Mouse (Mus musculus) left cerebral cortex, adult 18-20 months (tissue): ENCODE measurements around the gene Emx2. TPM values are rescaled to one million over a fixed set of nuclear protein-coding genes. Genes with fewer than 3 reads are reported as not detected.

Source experiments
- DNase-seq, 2 experiments: peaks; one replicate each; pipeline ENCODE4 v3.0.0; 2021 to 2022; ENCODE audit warnings: low spot score in 2 of 2, mixed read lengths in 1 of 2
- long read RNA-seq, 2 experiments: library from polyadenylated mRNA; stranded (forward); transcript quantifications; one replicate each; pipeline ENCODE4 v2.0.0; 2021
- total RNA-seq, 2 experiments: library from RNA; stranded (reverse); gene quantifications; 2 replicates each; pipeline ENCODE4 v1.2.3; 2021

Emx2 gene
- total RNA-seq, result 10 to 100 TPM; 11.9 to 17.1 TPM
- long read RNA-seq, experiment 1, transcript Emx2-201 (3 exons, 2,916 nt), result major isoform, 11 of 17 reads
- long read RNA-seq, experiment 1, partial matches to known transcripts, result 1 of 17 reads
- long read RNA-seq, experiment 1, other reads (novel, unspliced or antisense), result 5 of 17 reads
- long read RNA-seq, experiment 2, transcript Emx2-201 (3 exons, 2,916 nt), result major isoform, 7 of 12 reads
- long read RNA-seq, experiment 2, partial matches to known transcripts, result 1 of 12 reads
- long read RNA-seq, experiment 2, other reads (novel, unspliced or antisense), result 4 of 12 reads

GRCm38 (mm10) chr19:59457951-59458742, at the start of gene Emx2:
Emx2 (plus strand) TSS chr19:59458372.
- peak; percentile 52 to 53 for DNase-seq

- DNase-seq, result no peak
Measured at GRCm38 (mm10) chr19:59414128-59414527, 44.0 kb upstream of the Emx2 start.

DNA sequence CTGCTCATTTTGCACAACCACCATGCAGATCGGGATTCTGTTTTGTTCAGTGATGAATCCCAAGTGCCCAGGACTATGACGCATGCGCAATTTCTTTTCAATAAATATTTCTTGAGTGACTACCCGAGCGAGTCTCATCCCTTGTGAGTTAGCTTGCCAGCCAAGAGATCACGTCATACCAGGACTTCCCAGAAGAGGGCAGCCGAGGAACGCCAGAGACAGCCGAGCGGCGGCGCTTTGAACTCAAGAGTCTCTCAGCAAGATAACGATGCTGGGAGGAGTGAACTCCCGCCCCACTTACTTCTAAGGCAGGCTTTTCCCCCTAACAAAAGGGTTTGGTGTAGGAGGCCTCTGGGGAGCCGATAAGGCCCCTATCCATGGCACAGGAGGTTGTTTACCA, 40.1 kb upstream of the Emx2 start:
- DNase-seq, result peak; percentile 92 to 95

DNA sequence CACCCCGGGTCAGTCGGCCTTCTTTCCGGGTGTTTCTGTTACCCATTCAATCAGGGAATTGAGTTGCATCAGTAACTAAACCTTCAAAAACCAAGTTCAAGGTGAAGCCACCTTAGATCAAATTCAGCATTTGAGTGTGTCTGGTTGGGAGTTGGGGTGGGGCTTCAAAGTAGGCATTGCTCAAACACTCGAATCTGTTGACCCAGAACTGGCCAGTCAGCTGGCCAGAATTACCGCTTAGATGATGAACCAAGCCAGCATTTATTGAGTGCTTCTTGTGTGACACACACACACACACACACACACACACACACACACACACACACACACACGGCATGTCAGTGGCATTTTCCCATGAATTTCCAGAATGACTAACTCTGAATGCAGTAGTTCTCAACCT, 39.5 kb upstream of the Emx2 start:
- DNase-seq, result no peak

DNA sequence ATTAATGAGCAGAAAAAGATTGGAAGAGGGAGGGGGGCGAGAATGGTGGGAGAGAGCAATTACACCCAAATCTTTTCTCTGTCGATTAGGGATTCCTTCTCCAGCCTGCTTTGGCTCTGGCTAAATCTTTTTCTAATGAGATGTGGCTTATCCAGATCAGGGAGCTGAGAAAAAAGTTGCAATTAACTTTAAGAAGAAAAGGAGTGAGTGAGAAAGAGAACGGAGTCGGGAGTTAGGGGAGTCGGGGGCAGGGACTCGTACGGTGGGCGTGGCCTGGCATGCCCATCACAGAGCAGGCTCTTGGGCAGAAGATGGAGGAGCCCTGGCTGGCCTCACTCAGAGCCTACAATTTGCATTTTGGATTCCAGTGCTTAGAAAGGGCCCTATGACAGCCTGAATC, 35.8 kb upstream of the Emx2 start:
- no peak for DNase-seq

DNA sequence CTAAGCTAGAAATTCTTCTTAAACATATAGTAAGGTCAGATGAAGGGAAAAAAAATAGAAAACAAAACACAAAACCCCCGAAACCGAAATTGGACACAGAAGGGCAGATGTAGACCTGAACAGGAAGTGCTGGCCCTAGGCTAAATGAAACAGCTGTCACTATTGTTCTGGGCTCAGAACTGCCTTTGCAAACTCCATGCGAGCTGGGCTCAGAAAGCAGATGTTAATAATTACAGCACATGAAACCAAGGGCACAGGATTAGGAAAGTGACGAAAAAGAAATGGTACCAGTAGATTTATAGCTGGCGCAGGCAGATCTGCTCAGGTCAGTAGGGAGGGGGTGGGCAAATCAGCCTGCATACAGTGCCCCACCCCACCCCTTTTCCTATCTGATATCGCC, 34.5 kb upstream of the Emx2 start:
- DNase-seq, result no peak

- DNase-seq, result no peak
Measured at GRCm38 (mm10) chr19:59424975-59425374, 33.2 kb upstream of the Emx2 start.

DNA sequence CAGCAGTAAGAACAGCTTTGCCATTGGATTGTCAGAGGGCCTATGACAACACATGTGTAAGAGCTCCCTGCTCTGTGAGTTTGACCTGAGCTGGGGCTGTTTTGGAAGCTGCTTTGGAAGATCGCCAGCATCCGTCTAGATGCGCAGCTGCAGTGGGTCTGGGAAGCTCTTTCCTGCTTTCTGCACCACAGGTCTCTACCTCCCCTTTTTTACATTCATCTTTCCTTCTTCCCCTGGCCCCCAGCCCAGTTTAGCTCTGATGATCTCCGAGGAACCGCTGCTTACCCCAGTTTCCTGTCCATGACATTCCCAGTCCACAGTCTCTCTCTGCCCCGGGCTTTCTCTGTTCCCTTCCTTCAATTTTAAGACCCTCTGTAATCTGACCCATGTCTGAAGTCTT, 25.9 kb upstream of the Emx2 start:
- DNase-seq, result no peak

GRCm38 (mm10) chr19:59450561-59451135, 7.5 kb upstream of the Emx2 start:
- DNase-seq, result no peak

DNA sequence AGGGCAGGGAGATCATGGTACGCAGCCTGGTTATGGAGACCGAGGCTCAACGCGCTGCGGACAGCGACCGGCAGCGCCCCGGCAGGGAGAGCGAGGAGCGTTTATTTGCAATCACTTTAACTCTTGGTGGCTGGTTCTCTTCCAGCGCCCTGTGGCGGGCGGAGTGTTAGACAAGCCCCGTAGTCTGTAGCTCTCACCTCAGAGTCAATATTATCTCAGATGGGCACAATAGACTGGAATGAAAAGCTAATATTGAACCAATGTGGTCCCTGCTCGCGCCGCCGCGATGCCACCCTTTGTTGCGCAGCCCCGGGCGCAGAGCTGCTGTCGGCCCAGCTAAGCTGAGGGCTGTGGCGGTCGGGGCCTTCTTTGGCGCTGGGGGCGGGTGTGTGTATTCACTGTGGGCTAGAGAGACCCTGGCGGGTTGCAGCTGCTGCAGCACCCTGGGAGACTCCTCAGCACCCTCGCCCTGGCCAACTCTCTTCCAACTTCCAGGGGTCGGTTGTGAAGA, 6.7 kb upstream of the Emx2 start:
- DNase-seq, result no peak

DNA sequence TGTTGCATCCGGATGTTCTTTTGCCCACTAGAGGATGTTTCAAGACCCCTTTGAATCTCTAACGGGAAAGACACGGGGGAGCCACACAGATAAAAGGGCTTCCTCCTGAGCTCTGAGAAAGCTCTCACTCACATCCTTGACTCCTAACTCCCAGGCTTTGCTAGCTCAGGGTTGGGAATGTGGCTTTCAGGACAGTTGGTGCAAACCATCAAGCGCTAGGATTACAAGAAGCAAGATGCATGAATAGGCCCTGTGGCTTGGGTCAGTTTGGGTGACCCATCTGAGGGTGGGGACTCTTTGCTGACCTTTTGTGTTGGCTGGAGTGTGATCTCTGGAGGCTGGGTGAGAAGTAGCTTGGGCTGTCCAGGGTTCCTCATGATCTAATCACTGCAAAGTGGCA, 5.9 kb upstream of the Emx2 start:
- no peak for DNase-seq

DNA sequence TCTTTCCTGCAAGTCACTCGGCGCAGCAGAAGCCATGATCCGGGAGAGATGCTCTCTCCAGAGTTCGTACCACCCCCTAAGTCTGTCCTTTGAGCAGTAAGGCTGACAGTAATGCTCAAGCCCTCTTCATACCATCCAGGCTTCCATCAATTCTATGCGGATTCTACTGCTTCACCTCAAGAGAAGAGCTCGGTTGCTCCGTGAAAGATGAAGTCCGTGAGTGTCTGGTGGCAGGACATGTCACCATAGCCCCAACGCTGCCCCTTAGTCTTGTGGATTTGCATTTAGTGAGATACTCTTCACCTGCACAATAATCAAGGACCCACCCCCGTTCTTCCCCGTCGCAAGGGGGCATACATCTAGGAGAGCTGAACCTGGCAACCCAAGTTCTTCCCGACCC, 4.6 kb upstream of the Emx2 start:
- DNase-seq, result no peak

DNA sequence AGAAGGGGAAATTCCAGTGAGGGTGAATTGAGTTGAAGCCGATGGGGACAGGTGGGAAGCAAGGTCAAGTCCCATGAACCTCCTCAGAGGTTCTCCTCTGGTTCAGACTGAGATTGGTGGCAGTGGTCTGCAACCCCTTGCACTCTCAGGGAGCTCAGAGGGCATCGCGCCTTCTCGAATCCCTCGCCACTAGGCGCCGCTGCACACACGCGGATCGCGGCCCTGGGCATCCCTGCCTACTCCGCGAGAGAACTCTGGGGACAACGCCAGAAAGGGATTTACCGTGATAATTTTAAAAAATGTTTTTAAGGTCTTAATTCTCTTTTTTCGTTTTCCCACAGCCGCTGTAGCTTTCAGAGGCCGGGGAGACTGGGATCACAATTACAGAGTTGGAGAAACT, 4.0 kb upstream of the Emx2 start:
- DNase-seq, result peak; percentile 84 to 85

GRCm38 (mm10) chr19:59455671-59456070, 2.5 kb upstream of the Emx2 start:
- no peak for DNase-seq

DNA sequence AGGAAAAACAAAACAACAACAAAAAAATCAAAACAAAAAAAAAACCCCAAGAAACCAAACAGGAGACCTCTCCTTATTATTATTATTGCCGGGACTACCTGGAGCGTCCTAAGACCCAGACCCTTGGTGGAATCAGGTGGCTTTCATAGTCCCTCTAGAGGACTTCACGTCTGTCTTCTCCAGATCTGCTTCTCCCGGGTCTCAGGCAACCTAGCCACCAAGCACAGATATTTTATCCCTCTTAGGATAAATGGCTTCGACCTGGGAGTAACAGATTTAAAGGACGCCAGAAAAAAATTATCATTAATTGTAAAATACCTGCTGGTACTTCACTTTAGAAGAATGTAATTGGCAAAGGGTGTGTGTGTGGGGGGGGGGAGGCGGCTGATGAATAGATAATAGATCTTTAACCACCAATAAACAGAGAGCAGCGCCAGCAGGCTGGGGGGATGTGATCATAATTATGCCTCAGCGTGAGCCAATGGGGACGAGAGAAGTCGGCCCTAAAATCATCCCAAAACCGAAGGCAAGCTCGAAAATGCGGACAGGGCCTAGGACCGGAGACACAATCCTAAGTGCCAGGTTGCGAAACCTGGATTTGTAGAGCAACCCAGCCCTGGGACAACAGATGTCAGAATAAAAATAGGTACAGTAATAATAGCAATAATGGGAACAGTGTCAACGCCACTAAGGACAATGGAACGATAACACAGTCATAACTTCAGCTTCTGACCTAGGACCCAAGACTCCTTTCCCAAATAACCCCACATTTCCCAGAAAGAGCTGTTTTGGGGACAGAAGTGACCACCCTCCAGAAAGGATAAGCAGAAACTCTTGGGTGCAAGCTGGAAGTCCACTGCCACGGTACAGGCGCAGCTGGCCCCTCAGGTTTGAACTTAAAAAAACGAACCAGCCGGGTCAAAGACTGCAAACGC, 894 bp upstream of the Emx2 start:
- peak in 1 of 2 experiments; percentile 25 for DNase-seq

DNA sequence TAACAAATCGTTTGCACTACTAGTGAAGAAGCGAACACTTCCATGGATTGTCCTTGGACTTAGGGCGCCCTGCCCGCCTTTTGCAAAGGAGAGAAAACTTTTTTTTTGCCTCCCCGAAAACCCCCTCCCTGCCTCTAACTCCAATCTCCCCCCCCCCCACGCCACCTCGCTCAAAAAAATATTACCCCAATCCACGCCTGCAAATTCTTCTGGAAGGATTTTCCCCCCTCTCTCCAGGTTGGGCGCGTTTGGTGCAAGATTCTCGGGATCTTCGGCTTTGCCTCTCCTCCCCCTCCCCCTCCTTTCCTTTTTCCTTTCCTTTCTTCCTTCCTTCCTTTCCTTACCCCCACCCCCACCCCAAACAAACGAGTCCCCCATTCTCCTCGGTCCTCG, 567 bp downstream of the Emx2 start:
- no peak for DNase-seq

GRCm38 (mm10) chr19:59459158-59459781, 1.1 kb downstream of the Emx2 start:
- peak in 1 of 2 experiments; percentile 27 for DNase-seq

- DNase-seq, result no peak
Measured at GRCm38 (mm10) chr19:59459811-59460241, 1.7 kb downstream of the Emx2 start.

- no peak for DNase-seq
Measured at GRCm38 (mm10) chr19:59460328-59461115, 2.4 kb downstream of the Emx2 start.
